Mouse (Mus musculus) liver, embryonic 14.5 days (tissue): ENCODE measurements at regions not wholly inside any gene's neighbourhood (a gene's known extent, or its start where the extent isn't known, plus 50 kb on each side); places are given as distances from the start of the nearest gene placed in this dataset.

ENCODE experiments used
- CTCF ChIP-seq: IDR thresholded peaks from 2 replicates; pipeline ENCODE4 v1.5.1; 2016; ENCODE audit warnings: antibody characterized with exemption, low read depth, control low read depth
- EP300 ChIP-seq: IDR thresholded peaks from 2 replicates; pipeline ENCODE4 v1.6.1; 2016; ENCODE audit warnings: antibody characterized with exemption, low read depth

DNA sequence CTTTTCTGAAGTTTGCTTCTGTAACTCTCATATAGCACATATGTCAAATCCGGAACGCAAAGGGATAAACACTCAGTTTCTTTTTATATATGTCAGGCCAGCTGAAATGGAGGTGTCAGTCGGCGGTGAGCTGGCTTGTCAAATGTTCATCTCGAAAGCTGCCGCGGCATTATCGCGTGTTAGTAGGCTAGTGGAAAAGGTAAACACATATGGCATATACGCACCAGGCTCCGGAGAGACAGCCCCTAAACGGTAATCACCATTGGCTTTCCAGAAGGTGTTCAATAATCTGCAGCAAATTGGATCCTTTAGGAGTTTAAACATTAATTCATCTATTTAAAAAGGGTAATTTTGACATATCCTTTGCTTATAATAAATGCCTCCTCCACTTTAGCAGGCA, 421.8 kb upstream of the Zeb2 start:
- TF ChIP-seq CTCF, result no peak
- TF ChIP-seq EP300, result no peak
